Mouse (Mus musculus) layer of hippocampus, adult 8-10 months (tissue): ENCODE measurements at regions not wholly inside any gene's neighbourhood (a gene's known extent, or its start where the extent isn't known, plus 50 kb on each side); places are given as distances from the start of the nearest gene placed in this dataset.
A peak's percentile ranks its signal among the peaks of the same experiment; 100 is the strongest.

ENCODE experiments used
- DNase-seq, 2 experiments: peaks; one replicate each; pipeline ENCODE4 v3.0.0; 2022; ENCODE audit warnings: low spot score in 2 of 2

GRCm38 (mm10) chr2:134730547-134730946, 55.3 kb upstream of the Plcb1 start:
- no peak for DNase-seq

GRCm38 (mm10) chr2:134726713-134727112, 59.2 kb upstream of the Plcb1 start:
- no peak for DNase-seq

- DNase-seq = peak; percentile 4 to 19
Observed at GRCm38 (mm10) chr2:134724071-134724470, 61.8 kb upstream of the Plcb1 start.

GRCm38 (mm10) chr2:134717815-134718362, 68.0 kb upstream of the Plcb1 start:
- no peak for DNase-seq

DNA sequence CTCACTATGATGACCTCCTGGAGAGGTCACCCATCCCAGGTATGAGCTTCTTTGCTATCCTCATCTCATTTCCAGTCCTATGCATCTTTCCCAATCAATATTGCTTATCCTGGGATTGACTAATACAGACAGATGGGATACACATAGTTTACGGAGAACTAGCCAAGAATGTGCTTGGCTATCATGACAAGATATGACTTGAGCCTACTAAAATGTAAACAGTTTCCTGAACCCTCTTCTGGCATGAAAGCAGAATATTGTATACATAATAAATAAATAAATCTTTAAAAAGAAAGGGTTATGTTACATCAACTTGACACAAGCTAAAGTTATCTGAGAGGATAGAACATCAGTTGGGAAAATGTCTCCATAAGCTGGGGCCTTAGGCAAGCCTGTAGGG, 69.3 kb upstream of the Plcb1 start:
- DNase-seq = no peak

DNA sequence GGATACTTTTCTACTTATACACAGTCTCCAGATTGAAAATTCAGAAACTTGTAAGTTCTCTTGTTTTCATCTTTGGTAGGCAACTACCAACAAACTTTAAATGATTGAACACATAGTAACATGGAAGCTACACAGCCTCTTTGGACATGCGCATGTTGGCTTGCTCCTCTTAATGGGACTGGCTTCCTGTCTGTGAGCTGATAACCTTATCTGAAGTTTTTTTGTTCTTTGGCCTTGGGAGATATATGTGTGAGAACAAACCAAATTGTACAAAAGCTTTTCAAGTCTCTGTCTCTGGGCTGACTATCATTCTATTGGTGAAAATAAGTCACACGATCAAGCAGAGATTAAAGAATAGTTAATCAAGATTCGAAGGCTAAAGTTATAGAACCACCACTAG, 70.1 kb upstream of the Tmx4 start:
- DNase-seq = no peak

DNA sequence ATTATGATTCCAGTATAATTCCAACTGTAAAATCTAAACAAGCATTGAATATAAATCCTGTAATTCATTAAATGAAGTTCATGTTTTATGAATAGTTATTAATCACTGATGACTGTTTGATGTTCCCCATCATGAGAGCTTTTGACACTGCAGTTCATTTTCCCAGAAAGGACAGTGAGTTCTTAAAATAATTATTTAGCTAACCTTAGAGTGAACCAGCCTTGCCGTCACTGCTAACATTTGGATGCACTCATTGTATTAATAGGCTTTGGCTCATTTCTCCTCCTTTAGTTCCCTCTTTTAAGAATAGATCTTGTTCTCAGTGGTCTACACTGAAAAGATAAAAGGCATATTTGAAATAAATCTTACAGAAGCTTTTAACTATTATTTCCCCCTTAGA, 64.8 kb upstream of the Tmx4 start:
- DNase-seq = no peak

GRCm38 (mm10) chr2:134703067-134703466, 59.1 kb upstream of the Tmx4 start:
- no peak for DNase-seq

DNA sequence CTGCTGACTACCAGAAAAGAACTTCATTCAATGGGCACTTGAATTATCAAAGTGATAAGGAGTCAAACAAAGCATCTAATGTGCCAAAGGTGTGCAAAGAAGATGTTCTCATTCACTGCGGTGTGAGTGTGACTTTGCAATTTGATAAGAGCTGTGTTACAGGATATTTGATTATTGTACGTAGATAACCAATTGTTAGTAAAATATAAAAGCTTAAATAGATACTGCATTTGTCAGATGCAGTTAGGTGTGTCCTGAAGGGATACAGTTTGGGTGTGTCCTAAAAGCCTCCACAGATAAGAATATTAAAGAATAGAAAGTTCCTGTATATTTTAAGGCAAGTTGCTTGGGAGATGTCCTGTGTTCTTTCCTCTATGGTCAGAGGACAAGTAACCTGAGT, 53.5 kb upstream of the Tmx4 start:
- no peak for DNase-seq

GRCm38 (mm10) chr2:134696394-134696793, 52.4 kb upstream of the Tmx4 start:
- no peak for DNase-seq
